Mouse (Mus musculus) T-helper 1 cell (primary cell): ENCODE measurements around the gene Usp39.

Experiments
- in situ Hi-C: fragments of 300-600 bp; cut with MboI, MseI; formaldehyde crosslinking; loops from one replicate; pipeline ENCODE4 v1.15.1; 2025; ENCODE audit warnings: high pct_unique_total_duplicates

Usp39 gene

GRCm38 (mm10) chr6:72352636-72353405 lies 7.8 kb upstream of the Usp39 start:
- in situ Hi-C loops, result no loop called here

- in situ Hi-C loops, result no loop called here
Observed at GRCm38 (mm10) chr6:72350214-72350613, 5.2 kb upstream of the Usp39 start.

- in situ Hi-C loops, result no loop called here
Observed at GRCm38 (mm10) chr6:72348411-72348810, 3.4 kb upstream of the Usp39 start.

- in situ Hi-C loops, result no loop called here
Observed at GRCm38 (mm10) chr6:72347166-72347941, 2.4 kb upstream of the Usp39 start, which contains the start of gene 0610030E20Rik. Gene 0610030E20Rik (plus strand): TSS chr6:72347317.

- in situ Hi-C loops, result no loop called here
Observed at GRCm38 (mm10) chr6:72346261-72346660, 1.3 kb upstream of the Usp39 start.

GRCm38 (mm10) chr6:72345633-72346032 lies 649 bp upstream of the Usp39 start:
- in situ Hi-C loops, result no loop called here

GRCm38 (mm10) chr6:72344396-72345073 lies 449 bp downstream of the Usp39 start:
- in situ Hi-C loops, result no loop called here

GRCm38 (mm10) chr6:72340481-72340880 lies 4.5 kb downstream of the Usp39 start:
- in situ Hi-C loops, result no loop called here

- in situ Hi-C loops, result no loop called here
Observed at GRCm38 (mm10) chr6:72333111-72333510, 11.9 kb downstream of the Usp39 start.

- in situ Hi-C loops, result no loop called here
Observed at GRCm38 (mm10) chr6:72330133-72330532, 14.9 kb downstream of the Usp39 start.

GRCm38 (mm10) chr6:72329019-72329418 lies 16.0 kb downstream of the Usp39 start:
- in situ Hi-C loops, result loop anchor here (10.0 kb wide), 1 partner anchor 734 kb away; no protein-coding TSS in a partner anchor

GRCm38 (mm10) chr6:72326274-72326673 lies 18.7 kb downstream of the Usp39 start:
- in situ Hi-C loops, result loop anchor here (10.0 kb wide), 1 partner anchor 731 kb away; no protein-coding TSS in a partner anchor

GRCm38 (mm10) chr6:72323786-72324508 lies 21.0 kb downstream of the Usp39 start:
- in situ Hi-C loops, result loop anchor here (5.0 to 10.0 kb wide), 2 partner anchors 52 to 729 kb away; no protein-coding TSS in a partner anchor

- in situ Hi-C loops, result loop anchor here (5.0 to 10.0 kb wide), 2 partner anchors 51 to 728 kb away; no protein-coding TSS in a partner anchor
Observed at GRCm38 (mm10) chr6:72322936-72323335, 22.0 kb downstream of the Usp39 start.

GRCm38 (mm10) chr6:72319019-72319418 lies 26.0 kb downstream of the Usp39 start:
- in situ Hi-C loops, result no loop called here

GRCm38 (mm10) chr6:72318440-72318839 lies 26.5 kb downstream of the Usp39 start:
- in situ Hi-C loops, result no loop called here

GRCm38 (mm10) chr6:72316044-72316443 lies 28.9 kb downstream of the Usp39 start:
- in situ Hi-C loops, result no loop called here

- in situ Hi-C loops, result no loop called here
Observed at GRCm38 (mm10) chr6:72315384-72315783, 29.6 kb downstream of the Usp39 start.

GRCm38 (mm10) chr6:72313124-72313867 lies 31.7 kb downstream of the Usp39 start:
- in situ Hi-C loops, result no loop called here

- in situ Hi-C loops, result no loop called here
Observed at GRCm38 (mm10) chr6:72312198-72312597, 32.8 kb downstream of the Usp39 start.
